Mouse (Mus musculus) urinary bladder, postnatal 25 days (tissue): ENCODE results near the gene Clcnkb.

ENCODE experiments used
- DNase-seq: peaks from one replicate; pipeline ENCODE4 v3.0.0; 2022; ENCODE audit warnings: low spot score

Gene Clcnkb

DNA sequence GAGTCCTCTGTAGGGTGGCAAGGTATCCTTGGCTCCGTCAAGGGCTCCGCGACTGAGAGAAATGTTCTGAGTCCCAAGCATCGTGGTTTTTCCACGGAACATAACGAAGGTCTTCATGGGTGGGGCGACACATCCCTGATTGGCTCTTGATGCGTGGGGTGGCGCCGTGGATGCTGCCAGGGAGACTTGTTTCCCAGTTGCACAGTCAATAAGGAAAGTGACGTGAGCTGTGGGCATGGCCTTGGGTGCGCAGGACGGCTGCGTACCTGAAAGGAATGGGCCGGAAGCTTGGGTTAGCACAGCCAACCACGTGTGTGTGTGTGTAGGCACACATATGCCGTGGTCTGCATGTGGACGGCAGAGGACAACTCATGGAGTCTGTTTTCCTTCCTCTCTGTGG, 17.4 kb upstream of the Clcnkb start:
- no peak for DNase-seq

- no peak for DNase-seq
Observed at GRCm38 (mm10) chr4:141432666-141433065, 16.9 kb upstream of the Clcnkb start.

DNA sequence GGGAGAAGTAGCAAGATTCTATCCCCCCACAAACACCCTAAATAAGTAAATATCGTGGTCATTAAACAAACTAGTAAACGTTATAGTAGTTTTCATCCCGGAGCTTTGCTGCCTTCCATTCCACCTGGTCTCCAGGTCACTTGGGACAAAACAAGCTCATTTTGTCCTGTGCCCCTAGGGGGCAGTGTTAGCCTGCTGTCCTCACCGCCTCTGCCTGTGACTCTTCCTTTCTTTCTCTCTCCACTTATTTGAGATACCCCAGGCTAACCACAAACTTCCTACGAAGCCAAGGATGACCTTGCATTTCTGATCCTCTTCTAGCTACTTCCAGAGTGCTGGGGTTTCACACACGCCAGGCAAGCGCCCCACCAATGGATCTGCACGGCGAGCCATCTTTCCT, 15.2 kb upstream of the Clcnkb start:
- peak; percentile 79 for DNase-seq

DNA sequence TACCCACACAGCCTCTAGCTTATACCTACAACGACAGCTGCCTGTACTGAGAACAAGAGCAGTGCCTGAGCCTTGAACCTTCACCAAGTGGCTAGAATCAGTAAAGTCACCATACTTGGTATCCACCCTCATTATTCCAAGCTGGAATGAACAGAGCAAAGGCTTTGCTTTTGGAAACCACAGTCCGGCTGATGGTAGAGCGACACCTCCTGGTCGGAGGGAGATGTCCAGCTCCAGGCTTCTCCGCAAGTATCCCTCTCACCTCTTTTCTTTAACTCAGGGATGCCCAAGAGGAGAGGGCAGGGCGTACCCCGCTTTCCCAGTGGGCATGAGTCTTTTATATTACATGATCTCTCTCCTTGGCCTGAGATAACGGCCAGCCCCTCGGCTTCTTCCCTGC, 14.0 kb upstream of the Clcnkb start:
- DNase-seq = no peak

DNA sequence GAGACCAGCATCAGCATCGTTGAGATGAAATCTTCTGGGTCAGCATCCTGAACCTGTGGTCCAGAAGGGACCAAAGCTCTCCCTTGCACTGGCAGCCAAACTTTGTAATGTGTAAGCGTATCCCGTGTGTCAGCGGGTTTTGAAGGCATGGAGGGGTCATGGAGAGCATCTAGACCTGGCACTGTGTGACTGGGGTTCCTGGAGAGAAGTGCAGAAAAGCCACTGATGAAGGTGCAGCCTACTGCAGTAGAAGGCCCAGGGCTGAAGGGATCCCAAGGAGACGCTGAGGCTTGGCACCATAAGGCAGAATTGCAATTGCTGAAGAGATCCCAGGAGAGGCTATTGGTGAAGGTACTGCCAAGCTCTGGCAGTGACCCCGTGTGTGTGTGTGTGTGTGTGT, 13.6 kb upstream of the Clcnkb start:
- no peak for DNase-seq

DNA sequence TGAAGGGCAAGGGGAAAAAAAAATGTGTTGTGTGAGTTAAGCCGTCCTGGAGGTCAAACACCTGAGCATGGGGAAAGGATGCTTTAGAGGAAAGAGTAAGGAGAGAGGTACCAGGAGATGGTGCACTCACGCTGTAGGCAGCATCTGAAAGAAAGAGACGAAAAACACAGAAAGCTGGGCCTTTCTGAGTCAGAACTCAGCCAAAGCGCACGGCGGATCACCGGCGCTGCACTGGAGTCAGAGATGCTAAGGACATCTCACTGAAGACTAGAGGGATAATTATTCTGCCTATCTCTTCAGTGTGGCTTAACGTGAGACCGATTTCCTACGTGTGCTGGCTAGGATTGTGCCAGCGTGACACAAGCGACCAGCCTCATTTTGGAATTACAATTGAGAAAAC, 12.1 kb upstream of the Clcnkb start:
- no peak for DNase-seq

DNA sequence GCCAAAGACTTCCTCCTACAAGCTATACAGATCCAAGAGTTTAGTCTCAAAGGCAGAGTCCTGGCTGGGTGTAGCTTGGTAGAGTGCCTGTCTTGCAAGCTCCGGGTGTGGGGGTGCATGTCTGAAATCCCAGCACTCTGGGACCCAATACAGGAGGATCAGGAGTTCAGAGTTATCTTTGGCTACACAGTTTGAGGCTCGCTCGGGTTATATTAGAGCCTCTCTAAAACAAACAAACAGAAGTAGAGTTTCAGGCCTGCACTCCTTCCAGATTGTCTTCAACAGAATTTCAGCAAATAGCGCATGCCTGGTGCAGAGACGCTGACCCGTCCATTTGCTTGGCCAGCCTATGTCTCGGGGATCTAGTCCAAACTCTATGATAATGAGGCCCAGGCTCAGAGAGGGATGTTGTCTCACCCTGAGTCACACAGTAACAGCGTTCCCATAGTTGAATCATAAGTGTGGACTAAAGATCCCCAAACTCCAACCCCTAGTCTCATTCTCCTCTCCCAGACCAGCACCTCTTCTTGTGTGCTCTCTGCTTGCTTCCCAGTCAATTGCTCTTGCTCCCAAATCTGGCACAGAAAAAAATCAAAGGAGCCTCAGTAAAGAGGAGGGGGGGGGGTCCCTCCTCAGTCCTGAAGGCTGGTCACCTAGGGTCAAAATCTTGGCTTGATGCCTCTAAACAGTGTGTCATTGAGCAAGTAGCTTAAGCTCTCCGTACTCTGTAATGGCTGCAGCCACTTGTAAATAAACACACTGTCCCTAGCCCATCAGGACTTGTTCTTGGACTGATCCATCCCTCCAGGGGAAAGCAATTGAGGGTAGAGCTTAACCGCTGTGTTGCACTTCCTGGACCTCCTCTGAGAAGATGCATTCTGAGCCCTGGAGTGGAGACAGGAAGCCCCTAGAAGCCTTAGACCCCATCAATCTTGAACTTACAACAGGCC, 11.3 kb upstream of the Clcnkb start:
- no peak for DNase-seq

- no peak for DNase-seq
Observed at GRCm38 (mm10) chr4:141425484-141426479, 10.0 kb upstream of the Clcnkb start.

DNA sequence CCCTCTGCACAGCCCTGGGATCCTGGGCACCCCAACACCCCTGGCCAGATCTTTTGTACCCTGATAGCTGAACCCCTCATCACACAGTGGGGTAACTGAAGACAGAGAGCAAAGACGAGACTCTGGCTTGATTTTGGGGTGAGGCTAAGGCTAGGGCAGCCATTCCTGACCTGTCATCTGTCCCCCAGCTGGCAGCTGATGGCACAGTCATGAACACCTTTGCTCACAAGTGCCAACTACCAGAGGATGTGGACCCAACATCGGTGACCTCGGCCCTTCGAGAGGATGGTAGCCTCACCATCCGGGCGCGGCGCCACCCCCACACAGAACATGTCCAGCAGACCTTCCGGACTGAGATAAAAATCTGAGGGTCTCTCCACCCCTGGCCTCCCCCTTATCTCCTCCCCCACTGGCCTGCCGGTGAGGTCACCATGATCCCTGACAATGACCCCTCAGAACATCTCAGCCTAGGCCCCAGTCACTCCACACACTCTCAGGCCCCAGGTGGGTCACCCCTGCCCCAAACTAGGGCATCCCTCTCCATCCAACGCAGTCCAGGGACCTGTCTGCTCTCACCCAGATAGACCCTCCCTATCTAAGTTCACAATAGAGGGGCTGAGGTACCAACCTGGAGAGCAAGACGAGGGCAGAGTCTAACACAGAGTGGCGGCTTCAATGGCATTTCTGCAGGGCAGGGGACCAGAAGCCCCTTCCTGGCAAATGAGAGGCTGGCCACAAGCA, 8.0 kb upstream of the Clcnkb start:
- DNase-seq = no peak

DNA sequence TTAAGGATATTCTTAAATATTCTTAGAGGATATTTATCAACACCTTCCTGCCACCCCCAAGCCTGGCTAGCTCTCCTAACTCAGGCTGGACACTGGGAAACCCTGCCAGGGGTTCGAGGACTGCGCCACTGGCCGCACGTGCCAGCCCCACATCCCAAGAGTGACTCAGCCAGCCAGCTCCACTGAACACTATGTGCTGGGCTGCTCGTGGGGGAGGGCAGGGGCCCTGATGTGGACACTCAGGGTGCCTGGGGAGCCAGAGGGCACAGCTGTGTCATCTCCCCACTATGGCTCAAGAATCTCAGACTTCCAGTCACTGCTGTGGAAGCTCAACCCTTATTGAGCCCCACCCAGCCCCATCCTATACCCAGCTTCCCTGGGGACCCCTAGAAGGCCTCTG, 7.5 kb upstream of the Clcnkb start:
- DNase-seq = no peak

DNA sequence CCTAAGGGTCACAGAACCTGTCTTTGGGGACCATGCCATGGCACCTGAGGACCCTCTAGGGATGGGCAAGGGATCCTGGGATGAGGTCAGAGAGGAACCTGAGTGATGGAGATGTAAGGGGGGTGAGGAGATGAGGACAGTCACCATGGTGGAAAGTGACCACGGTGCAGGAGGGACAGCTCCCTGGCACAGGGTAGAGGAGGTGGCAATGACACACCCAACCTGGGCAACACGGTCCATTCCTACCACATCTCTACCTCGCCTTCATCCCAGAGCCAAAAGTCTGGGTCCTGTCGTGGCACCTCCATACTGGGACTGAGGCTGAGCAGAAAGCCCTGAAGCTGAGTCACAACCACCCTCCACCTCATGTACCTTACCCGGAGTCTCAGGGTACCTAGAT, 7.0 kb upstream of the Clcnkb start:
- DNase-seq = no peak

DNA sequence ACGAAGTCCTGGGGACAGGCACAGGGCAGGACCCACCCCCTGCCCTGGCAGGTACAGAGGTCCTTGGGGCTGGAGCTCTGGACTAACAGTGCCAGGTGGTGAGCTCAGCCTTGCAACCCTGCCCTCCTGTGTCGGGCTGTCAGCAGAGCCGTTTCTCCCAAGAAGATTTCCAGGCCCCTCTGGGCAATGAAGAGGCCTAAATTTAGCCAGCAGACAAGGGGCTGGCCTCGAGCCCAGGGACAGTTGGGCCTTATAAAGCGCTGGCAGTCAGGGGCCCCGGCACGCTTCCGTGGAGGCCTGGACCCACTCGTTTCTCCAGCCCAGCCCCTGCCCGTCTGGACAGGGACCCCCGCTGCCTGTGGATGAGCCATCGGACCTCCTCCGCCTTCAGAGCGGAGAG, 5.6 kb upstream of the Clcnkb start:
- no peak for DNase-seq

- DNase-seq = no peak
Observed at GRCm38 (mm10) chr4:141420886-141421285, 5.1 kb upstream of the Clcnkb start.

DNA sequence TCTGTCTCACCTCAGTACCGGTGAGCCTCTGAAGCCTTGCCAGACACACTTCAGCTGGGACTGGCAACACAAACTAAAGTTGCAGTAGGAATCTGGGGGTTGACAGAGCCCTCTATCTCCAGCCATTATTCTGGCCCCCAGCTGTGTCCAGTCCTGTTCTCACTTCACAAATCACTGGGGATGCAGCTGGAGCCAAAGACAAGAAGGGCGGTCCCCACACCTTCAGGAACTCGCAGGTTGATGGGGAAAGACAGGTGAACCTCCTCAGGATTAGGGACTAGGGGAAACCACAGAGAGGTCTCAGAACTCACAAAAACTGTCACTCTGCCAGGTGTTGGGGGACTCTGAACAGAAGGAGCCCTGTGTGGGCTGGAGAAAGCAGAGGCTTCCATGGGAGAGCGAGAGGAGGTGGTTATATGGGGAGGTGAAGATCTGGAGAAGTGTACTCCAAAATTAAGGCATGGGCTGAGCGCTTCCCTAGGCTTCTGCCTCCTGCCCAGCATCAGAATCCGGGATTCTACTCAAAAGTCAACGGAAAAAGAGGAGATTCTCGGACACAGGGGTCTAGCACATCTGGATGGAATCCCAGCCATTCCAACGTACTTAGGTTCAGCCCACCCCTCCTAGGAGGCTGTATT, 4.5 kb upstream of the Clcnkb start, which contains the start of gene Hspb7:
Hspb7 (plus strand) TSS at position 588 of the 638 bp plus-strand sequence.
- DNase-seq = no peak

DNA sequence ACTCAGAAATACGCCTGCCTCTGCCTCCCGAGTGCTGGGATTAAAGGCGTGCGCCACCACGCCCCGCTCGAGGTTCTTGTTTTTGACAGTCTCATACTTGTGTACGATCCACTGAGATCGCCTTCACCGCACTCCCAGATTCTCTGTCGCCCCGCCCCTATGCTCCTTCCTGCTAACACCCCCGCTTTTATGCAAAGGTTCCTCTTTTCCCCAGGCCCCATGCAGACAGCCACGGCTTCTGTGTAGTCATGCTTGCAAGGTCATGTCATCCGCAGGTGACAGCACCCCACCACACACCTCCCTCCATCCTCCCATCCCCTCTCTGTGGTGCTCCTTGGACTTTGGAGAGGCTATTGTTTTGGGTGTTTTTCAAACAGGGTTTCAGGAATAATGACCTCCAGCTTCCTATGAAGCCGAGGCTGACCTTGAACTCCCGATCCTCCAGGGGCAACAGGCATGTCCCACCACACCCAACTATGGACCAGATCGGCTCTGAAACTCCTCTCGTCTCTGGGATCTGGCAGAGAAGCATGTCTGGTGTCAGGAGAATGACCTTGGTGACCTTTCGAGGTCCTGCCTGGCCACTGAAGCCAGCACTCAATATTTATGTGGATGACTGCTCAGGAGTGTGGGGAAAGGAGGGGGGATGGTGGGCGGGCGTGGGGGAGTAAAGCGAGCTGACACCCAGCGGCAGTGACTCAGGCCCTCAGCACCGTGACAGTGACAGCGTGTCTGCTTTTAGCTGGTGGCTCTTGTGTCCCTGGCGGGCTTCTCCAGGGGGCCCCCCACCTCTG, 3.8 kb upstream of the Clcnkb start:
- no peak for DNase-seq

DNA sequence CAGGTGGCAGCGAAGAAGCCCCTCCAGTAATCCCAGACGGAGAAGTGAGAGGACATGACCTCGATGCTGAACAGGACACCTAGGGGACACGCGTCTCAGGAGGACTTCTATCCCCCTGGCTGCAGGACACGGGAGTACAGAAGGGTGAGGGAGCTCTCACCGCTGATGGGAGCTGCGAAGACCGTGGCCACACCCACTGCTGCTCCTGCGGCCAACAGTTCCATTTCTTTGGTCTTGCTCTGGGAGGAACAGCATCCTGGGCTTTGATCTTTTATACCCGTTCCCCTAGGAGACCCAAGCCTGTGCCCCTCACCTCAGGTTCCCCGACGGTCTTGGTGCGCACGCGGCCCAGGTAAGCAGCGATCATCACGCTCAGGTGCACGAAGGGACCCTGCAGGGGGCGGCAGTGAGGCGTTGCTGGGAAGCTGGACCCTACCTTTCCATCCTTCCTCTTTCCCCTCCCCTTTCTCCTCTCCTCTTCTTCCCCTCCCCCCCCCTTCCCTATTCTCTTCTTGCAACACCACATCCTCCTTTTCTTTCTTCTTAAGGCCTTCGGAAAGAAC, 4.3 kb downstream of the Clcnkb start:
- DNase-seq = no peak

- DNase-seq = no peak
Observed at GRCm38 (mm10) chr4:141408577-141408976, 7.2 kb downstream of the Clcnkb start.

- DNase-seq = peak; percentile 52
Observed at GRCm38 (mm10) chr4:141406516-141407299, 9.1 kb downstream of the Clcnkb start.

- DNase-seq = no peak
Observed at GRCm38 (mm10) chr4:141405314-141405622, 10.5 kb downstream of the Clcnkb start.
